Mouse (Mus musculus) megakaryocyte, embryonic 14.5 days (primary cell): Measurements from ENCODE around the gene Adam15.

Source experiments
- FLI1 ChIP-seq: IDR thresholded peaks from 2 replicates; pipeline ENCODE4 v1.6.1; 2012; ENCODE audit warnings: low read length, inconsistent platforms, mixed read lengths
- GATA1 ChIP-seq: IDR thresholded peaks from 3 replicates; pipeline ENCODE4 v1.6.1; 2012; ENCODE audit warnings: mixed read lengths, low read length, inconsistent platforms, borderline replicate concordance

DNA sequence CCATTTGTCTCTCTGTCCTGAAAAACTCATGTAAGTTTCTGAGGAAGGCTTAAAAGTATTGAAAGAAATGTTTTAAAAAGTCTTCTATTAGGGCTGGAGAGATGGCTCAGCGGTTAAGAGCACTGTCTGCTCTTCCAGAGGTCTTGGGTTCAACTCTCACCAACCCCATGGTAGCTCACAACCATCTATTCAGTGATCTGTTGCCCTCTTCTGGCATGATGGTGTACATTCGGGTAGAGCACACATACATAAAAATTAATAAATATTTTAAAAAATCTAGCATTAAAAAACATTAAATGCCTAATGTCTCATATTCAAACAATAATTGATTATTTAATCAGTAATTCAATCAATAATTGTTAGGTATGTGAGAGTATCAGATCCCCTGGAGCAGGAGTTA lies 49.3 kb downstream of the Adam15 start:
- TF ChIP-seq GATA1 (no peak), FLI1 (no peak)
